Mouse (Mus musculus) naive thymus-derived CD4-positive, alpha-beta T cell, adult 2 months (primary cell): ENCODE results near the gene Tns2.

Source experiments
- DNase-seq: peaks from one replicate; pipeline ENCODE4 v3.0.0-alpha.2; 2011; ENCODE audit warnings: low read depth

Gene Tns2

DNA sequence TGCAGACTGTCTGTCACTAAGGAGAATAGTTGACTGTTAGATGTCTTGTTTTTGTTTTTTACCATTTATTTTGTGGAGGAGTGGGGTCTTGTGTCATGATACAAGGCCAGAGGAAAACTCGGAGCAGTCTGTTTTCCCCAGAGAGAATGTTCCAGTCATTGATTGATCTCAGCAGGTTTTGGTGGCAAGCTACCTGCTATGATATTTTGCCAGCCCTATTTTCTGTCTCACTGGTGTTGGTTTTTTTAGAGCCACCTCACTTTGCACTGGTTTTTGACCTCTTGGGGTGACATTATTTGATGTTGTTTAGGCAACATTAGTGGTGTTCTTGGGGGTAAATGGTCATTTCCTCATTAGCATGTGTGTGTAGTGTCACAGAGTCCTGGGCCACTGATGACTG lies 8.5 kb upstream of the Tns2 start:
- DNase-seq, result no peak

GRCm38 (mm10) chr15:102092222-102092621 lies 8.0 kb upstream of the Tns2 start:
- DNase-seq, result no peak

- DNase-seq, result no peak
These were observed 6.1 kb upstream of the Tns2 start for GRCm38 (mm10) chr15:102094157-102094556.

DNA sequence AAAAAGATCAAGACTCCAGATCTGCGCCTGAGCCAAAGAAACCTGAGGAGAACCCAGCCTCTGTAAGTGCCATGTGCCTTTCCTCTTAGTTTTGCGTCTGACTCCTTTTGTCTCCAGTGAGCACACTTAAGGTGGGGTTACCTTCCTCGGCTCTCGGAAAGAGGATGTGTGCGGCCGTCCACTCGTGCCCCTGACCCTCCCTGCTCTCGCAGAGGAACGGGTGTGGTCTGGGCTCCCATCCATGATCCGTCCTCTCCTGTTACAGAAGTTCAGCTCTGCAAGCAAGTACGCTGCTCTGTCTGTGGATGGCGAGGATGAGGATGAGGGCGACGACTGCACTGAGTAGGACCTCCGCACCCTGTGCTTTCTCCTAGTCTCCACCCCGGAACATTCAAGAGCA lies 5.2 kb upstream of the Tns2 start:
- no peak for DNase-seq

GRCm38 (mm10) chr15:102097147-102097915 lies 2.9 kb upstream of the Tns2 start:
- no peak for DNase-seq

DNA sequence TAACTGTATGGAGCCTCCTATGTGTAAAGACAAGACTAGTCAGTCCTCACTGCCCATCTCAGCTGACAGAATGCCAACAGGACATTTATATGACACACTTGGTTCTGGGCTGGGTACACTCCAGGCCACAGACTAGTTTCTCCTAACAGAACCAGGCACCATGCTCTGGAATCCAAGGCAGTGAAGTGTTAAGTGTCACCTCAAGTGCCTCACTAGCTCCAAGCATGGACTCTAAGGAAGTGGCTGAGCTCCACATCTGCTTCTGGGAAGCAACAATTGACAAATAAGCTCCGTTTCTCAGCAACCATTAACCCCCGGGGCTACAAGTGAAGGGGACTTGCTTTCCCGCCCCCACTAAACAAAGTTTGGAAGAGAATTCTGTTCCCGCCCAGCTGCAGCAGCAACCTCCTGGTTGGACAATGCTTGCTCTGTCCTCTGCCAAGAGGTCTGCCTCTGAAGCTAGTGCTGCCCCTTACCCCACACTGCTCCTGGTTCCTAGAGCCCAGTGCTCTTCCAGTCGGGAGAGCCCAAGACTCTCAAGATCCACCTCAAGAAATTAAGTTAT lies 2.1 kb upstream of the Tns2 start:
- DNase-seq, result no peak

- no peak for DNase-seq
These were observed 953 bp upstream of the Tns2 start for GRCm38 (mm10) chr15:102099260-102099659.

GRCm38 (mm10) chr15:102099771-102100160 lies 447 bp upstream of the Tns2 start:
- DNase-seq, result no peak

GRCm38 (mm10) chr15:102100996-102101671 lies 921 bp downstream of the Tns2 start:
- DNase-seq, result no peak

DNA sequence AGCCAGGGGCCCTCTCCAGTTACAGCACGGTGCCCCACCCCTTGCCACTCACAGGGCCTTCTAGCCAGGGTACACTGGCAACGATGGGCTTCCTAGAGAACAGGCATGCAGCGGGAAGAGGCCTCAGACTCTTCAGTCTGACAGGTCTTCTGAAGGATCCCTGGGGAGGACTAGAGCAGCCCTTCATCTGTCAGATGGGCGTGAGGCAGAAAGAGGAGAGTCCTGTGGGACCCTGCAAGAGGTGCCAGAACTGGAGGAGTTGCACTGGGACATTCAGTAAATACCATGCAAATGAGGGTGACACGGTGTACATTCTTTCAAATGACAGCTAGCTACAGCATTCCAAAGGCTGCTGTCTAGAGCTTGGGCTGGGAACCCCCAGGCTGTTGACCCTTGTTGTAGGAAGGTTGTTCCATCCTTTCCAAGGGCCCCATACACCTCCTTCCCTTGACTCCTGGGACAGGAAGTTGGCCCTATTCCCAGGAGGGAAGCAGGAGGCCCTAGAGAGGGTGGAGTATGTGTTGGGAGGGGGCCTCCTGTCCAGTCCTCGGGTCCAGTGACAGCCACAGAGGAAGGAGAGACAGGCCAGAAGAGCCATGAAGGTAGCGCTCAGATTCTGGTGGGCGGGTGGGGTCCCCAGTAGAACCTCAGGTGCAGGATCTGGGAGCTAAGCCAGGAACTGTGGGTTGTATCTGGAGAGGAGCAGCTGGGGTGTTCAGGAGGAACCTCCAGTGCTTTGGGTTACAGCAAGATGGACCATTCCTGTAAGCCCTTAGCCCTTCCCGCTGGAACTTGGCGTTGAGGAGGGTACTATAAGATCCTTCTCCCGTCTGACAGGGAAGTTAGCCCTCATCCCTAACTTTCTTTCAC lies 1.7 kb downstream of the Tns2 start:
- no peak for DNase-seq

DNA sequence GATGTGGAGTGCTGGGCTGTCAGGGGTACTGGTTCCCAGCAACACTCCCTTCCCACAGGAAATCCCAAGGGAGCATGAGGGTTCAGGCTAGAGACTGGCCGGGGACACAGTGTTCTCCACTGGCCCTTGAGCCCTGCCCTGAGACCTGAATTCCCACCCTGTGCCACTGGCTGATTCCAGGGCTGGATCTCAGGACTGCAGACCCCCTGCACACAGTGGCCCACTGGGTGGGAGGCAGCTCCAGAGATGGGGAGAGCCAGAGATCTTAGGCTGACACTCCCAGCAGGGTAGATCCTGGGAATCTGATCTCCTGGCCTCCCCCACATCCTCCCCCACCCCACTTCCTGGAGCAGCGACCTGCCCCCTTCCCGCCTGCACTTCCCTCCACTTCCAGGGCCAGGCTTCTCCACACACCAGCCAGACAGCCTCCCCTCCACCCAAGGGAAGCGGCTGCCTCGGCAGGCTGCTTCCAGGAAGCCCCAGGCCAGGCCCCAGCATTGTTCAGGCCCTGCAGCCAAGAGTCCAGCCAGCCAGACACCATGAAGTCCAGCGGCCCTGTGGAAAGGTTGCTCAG lies 2.4 kb downstream of the Tns2 start:
- no peak for DNase-seq

GRCm38 (mm10) chr15:102103371-102103946 lies 3.2 kb downstream of the Tns2 start:
- no peak for DNase-seq

- DNase-seq, result no peak
These were observed 3.8 kb downstream of the Tns2 start for GRCm38 (mm10) chr15:102103947-102104555.

DNA sequence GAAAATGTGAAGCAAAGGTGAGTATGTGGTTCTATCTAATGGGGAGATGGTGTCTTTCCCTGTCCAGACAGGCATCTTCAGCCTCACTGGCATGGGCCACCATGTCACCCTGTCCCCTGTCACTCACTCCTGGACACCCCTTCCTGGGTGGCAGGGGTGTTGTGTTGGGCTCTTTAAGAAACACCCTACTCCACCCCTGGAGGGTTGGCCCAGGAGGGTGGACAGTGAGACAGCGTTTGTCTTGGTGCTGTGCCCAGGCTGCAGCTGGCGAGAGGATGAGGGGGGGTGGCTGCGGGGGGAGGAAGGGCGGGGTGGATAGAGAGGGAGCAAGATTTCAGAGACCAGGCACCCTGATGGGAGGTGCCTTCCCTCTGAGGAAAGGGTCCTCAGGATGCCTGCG lies 5.1 kb downstream of the Tns2 start:
- no peak for DNase-seq

- peak; percentile 61 for DNase-seq
These were observed 5.8 kb downstream of the Tns2 start for GRCm38 (mm10) chr15:102105764-102106730.

GRCm38 (mm10) chr15:102106754-102107456 lies 6.7 kb downstream of the Tns2 start:
- peak; percentile 59 for DNase-seq

DNA sequence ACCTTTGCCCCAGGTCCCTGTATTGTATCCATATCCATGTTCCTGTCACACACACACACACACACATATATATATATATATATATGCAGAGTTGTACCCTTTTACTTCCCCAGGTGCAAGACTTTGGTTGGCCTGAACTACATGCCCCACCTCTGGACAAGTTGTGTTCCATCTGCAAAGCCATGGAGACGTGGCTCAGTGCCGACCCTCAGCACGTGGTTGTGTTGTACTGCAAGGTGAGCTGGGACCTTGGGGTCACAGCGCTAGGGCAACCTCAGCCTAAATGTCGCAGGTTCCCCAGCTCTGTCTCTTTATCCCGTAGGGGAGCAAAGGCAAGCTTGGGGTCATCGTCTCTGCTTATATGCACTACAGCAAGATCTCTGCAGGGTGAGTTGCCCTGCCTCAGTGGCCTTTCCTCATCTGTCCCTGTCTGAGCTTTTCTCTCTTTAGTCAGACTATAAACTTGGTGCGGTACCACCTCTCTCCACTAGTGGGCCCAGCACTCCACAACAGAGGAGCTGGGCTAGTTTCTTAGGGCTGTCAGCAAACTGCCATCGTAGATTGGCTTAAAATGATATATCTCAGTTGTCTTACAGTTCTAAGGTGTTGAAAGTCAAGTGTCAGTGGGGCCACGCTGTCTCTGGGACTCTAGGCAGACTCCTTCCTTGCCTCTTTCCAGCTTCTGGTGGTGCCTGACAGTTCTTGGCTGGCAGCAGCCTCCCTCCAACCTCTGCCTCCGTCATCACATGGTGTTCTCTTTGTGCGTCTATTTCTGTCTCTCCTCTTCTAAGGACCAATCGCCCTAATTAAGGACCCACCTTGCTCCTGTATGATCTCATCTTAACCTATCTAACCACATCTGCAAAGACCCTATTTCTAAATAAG lies 7.7 kb downstream of the Tns2 start:
- peak; percentile 89 for DNase-seq
